ENCODE assay signal across 27 mouse cellular contexts in genomic region chr6:100446804-100447203, GRCm38 (mm10).
DNase-seq lines count a peak whose midpoint lies in the region; ATAC-seq lines count a peak whose summit lies in the region.
"Had no signal": no experiment of that assay in that cellular context is flagged by ENCODE, and none has a peak within 500 bp of the region (broad histone marks: within the 10 kb centered on the region; RNA-seq: fewer than 3 reads in every experiment).

No protein-coding gene starts in this region.

- 0 out of 2 replicates have a peak, but pooled peaks have one; percentile 5 for ATAC-seq in lung, embryonic 16.5 days (ENCODE audit: low read depth)
- ATAC-seq in intestine, embryonic 15.5 days, result 0 out of 2 replicates have a peak, but pooled peaks have one; percentile 27
- ATAC-seq: activated CD4-positive, CD25-positive, alpha-beta regulatory T cell, adult 4 months; CD4-positive, CD25-positive, alpha-beta regulatory T cell, adult 4 months; forebrain, embryonic 15.5 days had no signal

- no peaks in the 10 kb centered on the region for H3K9me3 ChIP-seq in lung, embryonic 16.5 days (ENCODE audit: control insufficient read depth, low read length)
- no peaks in the 10 kb centered on the region for H3K9me3 ChIP-seq in intestine, embryonic 15.5 days
- H3K9me3 ChIP-seq: forebrain, embryonic 15.5 days; hindbrain, embryonic 15.5 days had no signal

- no peak overlapping the region for H3K4me2 ChIP-seq in lung, embryonic 16.5 days (ENCODE audit: low read depth, low read length)
- H3K4me2 ChIP-seq in intestine, embryonic 15.5 days (replicated peaks), result no peak overlapping the region
- H3K4me2 ChIP-seq: embryonic facial prominence, embryonic 13.5 days; forebrain, embryonic 12.5 days; forebrain, embryonic 15.5 days; heart, embryonic 13.5 days; hindbrain, embryonic 12.5 days; hindbrain, embryonic 15.5 days had no signal

- no peak overlapping the region for H3K9ac ChIP-seq in lung, embryonic 16.5 days (ENCODE audit: low read length)
- H3K9ac ChIP-seq in intestine, embryonic 15.5 days, result no peak overlapping the region
- H3K9ac ChIP-seq: embryonic facial prominence, embryonic 13.5 days; forebrain, embryonic 12.5 days; forebrain, embryonic 15.5 days; heart, embryonic 13.5 days; hindbrain, embryonic 12.5 days; hindbrain, embryonic 15.5 days had no signal

- WGBS in lung, embryonic 16.5 days, result 47% methylated on average over 4 of the region's 4 CpGs
- WGBS in intestine, embryonic 15.5 days, result 56% methylated on average over 4 of the region's 4 CpGs

- H3K4me1 ChIP-seq in lung, embryonic 16.5 days (replicated peaks; ENCODE audit: control insufficient read depth, insufficient read depth, low read length), result peaks cover 8% of the 10 kb centered on the region
- peaks cover 5% of the 10 kb centered on the region for H3K4me1 ChIP-seq in intestine, embryonic 15.5 days (replicated peaks)
- H3K4me1 ChIP-seq: embryonic facial prominence, embryonic 13.5 days; forebrain, embryonic 15.5 days had no signal

- no peaks in the 10 kb centered on the region for H3K36me3 ChIP-seq in lung, embryonic 16.5 days (ENCODE audit: control insufficient read depth, insufficient read depth, low read length)
- H3K36me3 ChIP-seq in intestine, embryonic 15.5 days, result no peaks in the 10 kb centered on the region
- H3K36me3 ChIP-seq: embryonic facial prominence, embryonic 10.5 days; embryonic facial prominence, embryonic 13.5 days; forebrain, embryonic 12.5 days; forebrain, embryonic 15.5 days; heart, embryonic 10.5 days; heart, embryonic 13.5 days; hindbrain, embryonic 12.5 days; hindbrain, embryonic 15.5 days had no signal

- no peak for DNase-seq in lung, postnatal 25 days (ENCODE audit: low spot score)
- peak; percentile 10 for DNase-seq in MN1 (ENCODE audit: low spot score)
- no peak for DNase-seq in kidney, adult 11 months
- DNase-seq in adrenal gland, postnatal 14 days, result no peak
- no peak for DNase-seq in spleen, postnatal 10 days (ENCODE audit: low spot score in 2 of 2)
- DNase-seq: adrenal gland, adult 8-10 months; adrenal gland, postnatal 36 days; cerebellum, adult 18-20 months; cerebellum, adult 9-10 months; gastrocnemius, postnatal 10 days; gastrocnemius, postnatal 36 days; heart, adult 2 months; heart, postnatal 14 days; heart, postnatal 4 days had no signal

- H3K27ac ChIP-seq in lung, embryonic 16.5 days (ENCODE audit: low read length), result no peak overlapping the region
- H3K27ac ChIP-seq in intestine, embryonic 15.5 days, result no peak overlapping the region
- H3K27ac ChIP-seq: embryonic facial prominence, embryonic 10.5 days; embryonic facial prominence, embryonic 13.5 days; forebrain, embryonic 12.5 days; forebrain, embryonic 15.5 days; heart, adult 2 months; heart, embryonic 13.5 days; hindbrain, embryonic 12.5 days; hindbrain, embryonic 15.5 days had no signal

- H3K27me3 ChIP-seq in lung, embryonic 16.5 days (ENCODE audit: control insufficient read depth, insufficient read depth, low read depth, low read length), result no peaks in the 10 kb centered on the region
- no peaks in the 10 kb centered on the region for H3K27me3 ChIP-seq in intestine, embryonic 15.5 days (replicated peaks)
- H3K27me3 ChIP-seq: forebrain, embryonic 15.5 days; hindbrain, embryonic 15.5 days had no signal

- no peak overlapping the region for H3K4me3 ChIP-seq in lung, embryonic 16.5 days (ENCODE audit: low read length)
- no peak overlapping the region for H3K4me3 ChIP-seq in intestine, embryonic 15.5 days (replicated peaks)
- H3K4me3 ChIP-seq: embryonic facial prominence, embryonic 10.5 days; embryonic facial prominence, embryonic 13.5 days; erythroblast, embryonic 14.5 days; forebrain, embryonic 12.5 days; forebrain, embryonic 15.5 days; heart, adult 2 months; heart, embryonic 10.5 days; heart, embryonic 13.5 days; hindbrain, embryonic 12.5 days; hindbrain, embryonic 15.5 days had no signal
